Mouse (Mus musculus) liver, embryonic 16.5 days (tissue): ENCODE measurements at regions not wholly inside any gene's neighbourhood (a gene's known extent, or its start where the extent isn't known, plus 50 kb on each side); places are given as distances from the start of the nearest gene placed in this dataset.
"Not testable (repeated sequence)": the region's sequence is repeated elsewhere in the genome, so short reads cannot be mapped to it uniquely, and the experiment has no call there.

Experiments
- ATAC-seq: fragments of 200-750 bp; cut with Nextera tagmentation; 2 replicates; pipeline ENCODE4 v1.8.0; 2017; ENCODE audit warnings: low read depth, mild to moderate bottlenecking, moderate number of reproducible peaks, moderate library complexity
- H3K27ac ChIP-seq: fragments of 300-500 bp; sonication (generic); 2 replicates; pipeline ENCODE4 v1.5.1; 2014; ENCODE audit warnings: mild to moderate bottlenecking, low read length
- H3K27me3 ChIP-seq: fragments of 300-500 bp; sonication (generic); 2 replicates; pipeline ENCODE4 v1.6.1; 2014; ENCODE audit warnings: low read depth, low read length, mixed read lengths; ENCODE audit not compliant: control insufficient read depth, insufficient read depth
- H3K36me3 ChIP-seq: fragments of 300-500 bp; sonication (generic); 2 replicates; pipeline ENCODE4 v1.6.1; 2014; ENCODE audit warnings: mild to moderate bottlenecking; ENCODE audit not compliant: control insufficient read depth, insufficient read depth
- H3K4me1 ChIP-seq: fragments of 300-500 bp; sonication (generic); 2 replicates; pipeline ENCODE4 v1.6.1; 2014; ENCODE audit warnings: low read depth, low read length, mixed read lengths; ENCODE audit not compliant: control insufficient read depth
- H3K4me2 ChIP-seq: fragments of 300-500 bp; sonication (generic); 2 replicates; pipeline ENCODE4 v1.6.1; 2014; ENCODE audit warnings: low read depth, low read length, mixed read lengths
- H3K4me3 ChIP-seq: fragments of 300-500 bp; sonication (generic); 2 replicates; pipeline ENCODE4 v1.5.1; 2014; ENCODE audit warnings: low read depth, mild to moderate bottlenecking, low read length
- H3K9ac ChIP-seq: fragments of 300-500 bp; sonication (generic); 2 replicates; pipeline ENCODE4 v1.6.1; 2014; ENCODE audit warnings: low read depth, low read length
- H3K9me3 ChIP-seq: fragments of 300-500 bp; sonication (generic); replicated peaks from 2 replicates; pipeline ENCODE4 v1.6.1; 2016; ENCODE audit warnings: low read length; ENCODE audit not compliant: control insufficient read depth
- WGBS: fragments of 180-500 bp; shearing (Covaris S2); extraction: QIAGEN DNeasy Blood & Tissue Kit; methylation state at CpG from one replicate; pipeline ENCODE4 v1.1.7; 2014; ENCODE audit not compliant: insufficient replicate concordance; 5-methylcytosine and 5-hydroxymethylcytosine counted together

DNA sequence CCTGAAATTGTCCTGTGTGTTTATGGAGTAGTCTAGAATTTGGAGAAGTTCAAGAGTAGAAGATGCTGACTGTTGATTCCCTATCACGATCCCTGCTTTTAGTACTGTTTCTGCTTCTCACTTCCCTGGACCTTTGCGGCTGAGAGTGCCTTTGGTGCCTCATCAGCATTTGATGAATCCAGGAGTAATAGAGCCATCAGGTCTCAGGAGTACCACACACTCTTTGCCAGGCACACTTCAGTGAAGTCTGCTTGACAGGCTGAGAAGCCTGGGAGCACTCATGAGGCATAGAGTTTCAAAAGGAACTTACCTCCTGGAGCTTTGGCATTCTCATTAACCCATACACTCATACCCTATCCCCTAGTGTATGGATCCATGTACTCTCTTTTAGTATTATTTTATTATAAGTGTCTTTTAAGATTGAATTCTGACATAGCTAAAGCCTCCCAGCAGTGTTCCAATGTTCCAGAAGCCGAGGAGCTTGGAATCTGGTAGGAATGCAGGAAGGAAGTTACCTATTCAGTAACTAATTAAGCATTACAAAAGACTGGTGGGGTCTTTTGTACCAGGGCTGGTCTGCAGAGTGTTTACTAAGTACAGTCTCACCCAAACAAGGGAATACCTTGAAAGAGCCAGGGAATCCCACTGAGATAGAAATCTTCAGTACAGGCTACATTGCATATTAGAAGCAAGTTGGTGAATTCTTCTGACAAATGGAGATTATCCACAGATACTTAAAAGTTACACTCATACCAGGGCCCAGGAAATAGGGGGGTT is 139.7 kb downstream of the Tex13c3 start:
- not testable (repeated sequence) for H3K27ac ChIP-seq
- WGBS: 45% methylated on average over 3 of the region's 3 CpGs

GRCm38 (mm10) chrX:19313286-19313685 is 167.8 kb downstream of the Tex13c3 start:
- H3K9me3 ChIP-seq: no peaks in the 10 kb centered on the region
- no peak for ATAC-seq
- 49% methylated on average over 2 of the region's 2 CpGs for WGBS

More for the DNA sequence above, 139.7 kb downstream of the Tex13c3 start:
- not testable (repeated sequence) for ATAC-seq, H3K36me3 ChIP-seq, H3K4me3 ChIP-seq, H3K27me3 ChIP-seq, H3K9me3 ChIP-seq, H3K4me2 ChIP-seq, H3K9ac ChIP-seq, H3K4me1 ChIP-seq

DNA sequence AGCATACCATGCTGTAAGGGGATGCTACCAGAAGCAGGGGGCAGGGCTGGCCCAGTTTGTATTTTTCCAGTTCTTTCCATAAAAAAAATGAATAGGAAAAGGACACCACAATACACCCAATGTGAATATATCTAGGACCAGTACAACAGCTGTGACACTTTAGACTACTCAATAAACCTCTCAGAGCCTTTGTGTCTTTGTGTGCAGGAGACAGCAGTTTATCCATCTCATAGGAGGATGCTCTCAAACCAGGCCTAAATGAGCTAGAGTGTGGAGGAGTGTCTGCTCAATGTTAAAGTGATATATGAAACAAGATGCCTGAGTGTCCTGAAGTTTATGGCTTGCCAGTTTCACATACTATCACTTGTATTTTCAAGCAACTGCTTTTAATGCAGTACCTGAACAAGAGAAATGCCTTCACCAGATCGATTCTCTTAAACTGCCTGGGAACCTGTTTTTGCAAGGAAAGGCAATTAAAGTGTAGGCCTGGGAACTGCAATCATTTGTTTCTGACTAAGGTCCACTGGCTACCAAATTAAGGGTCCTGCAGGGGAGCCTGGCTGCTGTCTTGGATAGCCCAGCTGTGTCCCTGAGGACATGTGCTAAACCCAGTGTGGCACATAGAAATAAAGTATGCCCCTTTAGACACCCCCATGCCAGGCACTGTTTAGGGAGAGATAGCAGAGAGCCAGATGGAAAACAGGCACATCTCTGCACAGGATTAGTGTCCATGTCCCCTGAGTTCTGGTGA is 169.1 kb downstream of the Tex13c3 start:
- no peak for ATAC-seq
- Histone ChIP-seq H3K4me1 (no peaks in the 10 kb centered on the region), H3K9ac (no peak overlapping the region), H3K27ac (no peak overlapping the region), H3K9me3 (no peaks in the 10 kb centered on the region), H3K27me3 (no peaks in the 10 kb centered on the region), H3K4me3 (no peak overlapping the region), H3K36me3 (no peaks in the 10 kb centered on the region), H3K4me2 (no peak overlapping the region)
- WGBS: 38% methylated on average over 1 of the region's 1 CpGs

More at GRCm38 (mm10) chrX:19313286-19313685, 167.8 kb downstream of the Tex13c3 start:
- Histone ChIP-seq H3K27me3 (no peaks in the 10 kb centered on the region), H3K9ac (no peak overlapping the region), H3K27ac (no peak overlapping the region), H3K4me1 (no peaks in the 10 kb centered on the region), H3K36me3 (no peaks in the 10 kb centered on the region), H3K4me2 (no peak overlapping the region), H3K4me3 (no peak overlapping the region)

- H3K9ac ChIP-seq: no peak overlapping the region
- no peak for ATAC-seq
- WGBS: 8% methylated on average over 1 of the region's 1 CpGs
- H3K4me2 ChIP-seq: no peak overlapping the region
- H3K4me3 ChIP-seq: no peak overlapping the region
- H3K27me3 ChIP-seq: no peaks in the 10 kb centered on the region
- H3K27ac ChIP-seq: no peak overlapping the region
- no peaks in the 10 kb centered on the region for H3K36me3 ChIP-seq
- no peaks in the 10 kb centered on the region for H3K4me1 ChIP-seq
- H3K9me3 ChIP-seq: no peaks in the 10 kb centered on the region
Measured at GRCm38 (mm10) chrX:19311377-19311776, 169.7 kb downstream of the Tex13c3 start.

DNA sequence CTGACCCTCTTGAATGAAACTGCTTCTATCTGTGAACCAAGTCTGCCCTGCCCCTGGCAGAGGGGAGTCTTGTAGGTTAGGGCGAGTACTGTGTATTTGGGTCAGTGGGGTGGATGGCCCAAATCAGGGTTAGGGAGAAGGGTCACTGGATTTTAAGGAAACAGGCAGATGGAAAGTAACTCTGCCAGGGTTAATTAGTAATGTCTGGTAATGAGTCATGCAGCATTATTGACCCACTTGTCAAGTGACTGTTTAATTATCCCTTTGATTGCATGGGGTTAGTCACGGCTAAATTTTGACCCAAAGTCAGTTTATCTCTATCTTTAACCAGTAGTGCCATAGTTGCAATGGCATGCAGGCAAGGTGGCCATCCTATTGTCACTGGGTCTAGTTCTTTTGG is 192.9 kb downstream of the Tex13c3 start:
- Histone ChIP-seq H3K4me1 (no peaks in the 10 kb centered on the region), H3K4me3 (no peak overlapping the region), H3K9ac (no peak overlapping the region), H3K27me3 (no peaks in the 10 kb centered on the region), H3K9me3 (no peaks in the 10 kb centered on the region), H3K27ac (no peak overlapping the region), H3K4me2 (no peak overlapping the region), H3K36me3 (no peaks in the 10 kb centered on the region)
- 64% methylated on average over 2 of the region's 2 CpGs for WGBS
- no peak for ATAC-seq

DNA sequence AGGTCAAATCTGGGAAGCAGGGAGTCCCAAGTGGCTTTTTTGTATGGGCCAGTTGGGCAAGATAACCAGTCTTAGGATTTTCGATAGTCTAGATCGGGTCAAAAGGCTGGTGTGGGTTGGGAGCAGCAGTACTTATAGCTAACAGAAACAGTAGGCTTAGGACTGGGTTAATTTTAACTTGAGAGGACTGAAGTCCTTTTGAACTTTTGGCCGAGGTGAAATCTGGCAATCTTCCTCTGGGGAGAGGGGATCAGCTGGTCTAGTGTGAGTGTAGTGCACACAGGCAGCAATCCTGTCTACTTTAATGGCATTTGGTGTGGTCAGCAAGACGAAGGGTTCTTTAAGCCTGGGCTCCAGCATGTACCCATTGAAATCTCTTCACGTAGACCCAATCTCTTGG is 194.7 kb downstream of the Tex13c3 start:
- Histone ChIP-seq H3K27ac (no peak overlapping the region), H3K9ac (no peak overlapping the region), H3K36me3 (no peaks in the 10 kb centered on the region), H3K4me1 (no peaks in the 10 kb centered on the region), H3K27me3 (no peaks in the 10 kb centered on the region), H3K9me3 (no peaks in the 10 kb centered on the region), H3K4me2 (no peak overlapping the region), H3K4me3 (no peak overlapping the region)
- ATAC-seq: no peak
- WGBS: 59% methylated on average over 5 of the region's 5 CpGs

DNA sequence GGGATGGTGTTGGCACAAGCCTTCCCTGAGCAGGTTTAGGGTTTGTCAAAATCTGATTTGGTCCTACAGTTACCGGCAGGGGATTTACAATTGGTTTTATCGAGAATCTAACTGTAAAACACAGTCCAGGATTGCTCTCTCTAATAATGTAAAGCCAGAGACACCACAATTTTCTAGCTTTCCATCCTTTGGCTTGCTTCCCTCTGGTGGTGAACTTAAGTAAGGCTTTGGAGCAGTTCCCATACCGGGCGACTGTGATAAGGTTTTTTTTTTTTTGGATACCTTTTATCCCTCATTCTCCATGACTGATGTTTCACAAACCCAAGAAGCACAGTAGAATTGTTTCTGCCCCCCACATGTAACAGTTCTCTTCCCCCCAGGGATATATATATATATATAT is 195.3 kb downstream of the Tex13c3 start:
- ATAC-seq: no peak
- H3K36me3 ChIP-seq: no peaks in the 10 kb centered on the region
- no peaks in the 10 kb centered on the region for H3K9me3 ChIP-seq
- no peak overlapping the region for H3K9ac ChIP-seq
- no peaks in the 10 kb centered on the region for H3K27me3 ChIP-seq
- 56% methylated on average over 4 of the region's 4 CpGs for WGBS
- H3K4me3 ChIP-seq: no peak overlapping the region
- no peaks in the 10 kb centered on the region for H3K4me1 ChIP-seq
- no peak overlapping the region for H3K27ac ChIP-seq
- no peak overlapping the region for H3K4me2 ChIP-seq

- Histone ChIP-seq H3K4me1 (no peaks in the 10 kb centered on the region), H3K36me3 (no peaks in the 10 kb centered on the region), H3K9me3 (no peaks in the 10 kb centered on the region), H3K4me3 (no peak overlapping the region), H3K4me2 (no peak overlapping the region), H3K27ac (no peak overlapping the region), H3K27me3 (no peaks in the 10 kb centered on the region), H3K9ac (no peak overlapping the region)
- WGBS: 41% methylated on average over 3 of the region's 3 CpGs
- no peak for ATAC-seq
Measured at GRCm38 (mm10) chrX:19283078-19283477, 198.0 kb downstream of the Tex13c3 start.

- Histone ChIP-seq H3K4me1 (no peaks in the 10 kb centered on the region), H3K4me2 (no peak overlapping the region), H3K9ac (no peak overlapping the region), H3K27ac (no peak overlapping the region), H3K9me3 (no peaks in the 10 kb centered on the region), H3K36me3 (no peaks in the 10 kb centered on the region), H3K27me3 (no peaks in the 10 kb centered on the region), H3K4me3 (no peak overlapping the region)
- ATAC-seq: no peak
Measured at GRCm38 (mm10) chrX:19264237-19264636, 216.9 kb downstream of the Tex13c3 start.
